23 mouse cellular contexts compared by ENCODE assay signal in the genomic region with DNA sequence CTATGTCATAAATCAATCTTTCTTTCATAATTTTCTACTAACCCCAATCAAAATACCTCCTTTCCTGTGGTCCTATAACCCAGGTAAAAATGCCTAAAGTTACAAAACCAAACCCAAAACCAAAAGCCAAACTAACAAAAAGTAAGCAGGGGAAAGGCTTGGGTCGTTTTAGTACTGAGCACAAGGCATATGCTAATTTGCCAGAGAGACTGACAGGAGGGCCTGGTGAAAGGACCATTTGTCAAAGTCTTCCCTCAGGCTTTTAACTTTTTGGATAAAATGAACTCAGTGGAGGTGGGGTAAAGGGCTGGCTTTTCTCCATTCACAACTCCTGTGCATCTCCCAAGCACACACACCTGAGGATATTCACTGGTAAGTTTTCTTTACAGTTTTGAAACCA.
DNase-seq lines count a peak whose midpoint lies in the region; ATAC-seq and TF ChIP-seq lines count a peak whose summit lies in the region.
"Had no signal": no experiment of that assay in that cellular context is flagged by ENCODE, and none has a peak within 500 bp of the region (broad histone marks: within the 10 kb centered on the region; RNA-seq: fewer than 3 reads in every experiment).

No protein-coding gene starts in this region.

- H3K9ac ChIP-seq in forebrain, embryonic 16.5 days (replicated peaks; ENCODE audit: low read depth, low read length), result no peak overlapping the region
- no peak overlapping the region for H3K9ac ChIP-seq in midbrain, embryonic 13.5 days (replicated peaks)
- H3K9ac ChIP-seq: heart, embryonic 15.5 days; kidney, embryonic 15.5 days; liver, postnatal 0 days; neural tube, embryonic 13.5 days had no signal

- peaks cover 9% of the 10 kb centered on the region for H3K9me3 ChIP-seq in forebrain, embryonic 16.5 days (ENCODE audit: control insufficient read depth, low read length)
- 0 out of 2 replicates have a peak, but pooled peaks cover 6% of the 10 kb centered on the region for H3K9me3 ChIP-seq in midbrain, embryonic 13.5 days
- H3K9me3 ChIP-seq in heart, embryonic 10.5 days, result no peaks in the 10 kb centered on the region
- H3K9me3 ChIP-seq: heart, embryonic 15.5 days; kidney, embryonic 15.5 days had no signal

- WGBS in forebrain, embryonic 16.5 days, result 0% methylated on average over 1 of the region's 1 CpGs
- 0% methylated on average over 1 of the region's 1 CpGs for WGBS in midbrain, embryonic 13.5 days
- 14% methylated on average over 1 of the region's 1 CpGs for WGBS in heart, embryonic 10.5 days

- no peaks in the 10 kb centered on the region for H3K36me3 ChIP-seq in forebrain, embryonic 16.5 days (ENCODE audit: control insufficient read depth, insufficient read depth)
- H3K36me3 ChIP-seq in midbrain, embryonic 13.5 days, result no peaks in the 10 kb centered on the region
- H3K36me3 ChIP-seq in heart, embryonic 10.5 days, result 0 out of 2 replicates have a peak, but pooled peaks cover 3% of the 10 kb centered on the region
- H3K36me3 ChIP-seq: heart, embryonic 15.5 days; kidney, embryonic 15.5 days; neural tube, embryonic 13.5 days had no signal

- no peak for DNase-seq in left cerebral cortex, adult 2 months (ENCODE audit: extremely low spot score in 1 of 2, low spot score in 2 of 2)
- no peak for DNase-seq in left cerebral cortex, postnatal 10 days (ENCODE audit: extremely low spot score in 1 of 2, low spot score in 2 of 2)
- DNase-seq in adrenal gland, postnatal 10 days, result no peak
- DNase-seq in heart, embryonic 10.5 days (ENCODE audit: low spot score), result no peak
- DNase-seq: B cell, adult 2 months; cerebellum, adult 8-10 months; gastrocnemius, postnatal 14 days; heart, adult 2 months; heart, postnatal 4 days; left cerebral cortex, postnatal 4 days; liver; liver, postnatal 0 days; lung, postnatal 10 days; right cerebral cortex, postnatal 14 days; spleen, adult 18-20 months; thymus, adult 2 months had no signal

- no peak for ATAC-seq in forebrain, embryonic 16.5 days
- ATAC-seq in midbrain, embryonic 13.5 days, result no peak
- ATAC-seq: intestine, embryonic 16.5 days; liver, postnatal 0 days had no signal

- H3K27ac ChIP-seq in left cerebral cortex, adult 2 months, result peak overlapping the region; percentile 59; the same call in 1 of the 2 replicates
- peak overlapping the region; percentile 92; the same call in 1 of the 2 replicates for H3K27ac ChIP-seq in cortical plate, adult 2 months (ENCODE audit: insufficient read depth, low read length)
- H3K27ac ChIP-seq in forebrain, embryonic 16.5 days (ENCODE audit: low read length), result peak overlapping the region; percentile 45; the same call in 1 of the 2 replicates
- 0 out of 2 replicates have a peak overlapping the region, but pooled peaks have one; percentile 35 for H3K27ac ChIP-seq in midbrain, embryonic 13.5 days
- H3K27ac ChIP-seq in heart, embryonic 10.5 days, result no peak overlapping the region
- H3K27ac ChIP-seq: heart, adult 2 months; heart, embryonic 15.5 days; kidney, embryonic 15.5 days; neural tube, embryonic 13.5 days had no signal

- intact Hi-C loops in left cerebral cortex, adult 2 months (cut with DNase I), result no loop called here
- intact Hi-C loops in left cerebral cortex, postnatal 10 days (cut with DNase I), result no loop called here

- H3K4me2 ChIP-seq in forebrain, embryonic 16.5 days (ENCODE audit: low read length), result no peak overlapping the region
- no peak overlapping the region for H3K4me2 ChIP-seq in midbrain, embryonic 13.5 days (replicated peaks)
- H3K4me2 ChIP-seq: heart, embryonic 15.5 days; kidney, embryonic 15.5 days; neural tube, embryonic 13.5 days had no signal

- no peak for TF ChIP-seq POLR2A in cortical plate, adult 2 months (IDR thresholded peaks at IDR 0.05; ENCODE audit: extremely low read depth, insufficient read depth, low read length)

- H3K4me1 ChIP-seq in cortical plate, adult 2 months (ENCODE audit: control insufficient read depth, insufficient read depth, low read length), result peaks cover 4% of the 10 kb centered on the region
- peaks cover 11% of the 10 kb centered on the region; the same call in 1 of the 2 replicates for H3K4me1 ChIP-seq in forebrain, embryonic 16.5 days (replicated peaks; ENCODE audit: control insufficient read depth, insufficient read depth, low read length)
- peaks cover 4% of the 10 kb centered on the region for H3K4me1 ChIP-seq in midbrain, embryonic 13.5 days (replicated peaks)
- H3K4me1 ChIP-seq in heart, embryonic 10.5 days, result no peaks in the 10 kb centered on the region
- H3K4me1 ChIP-seq: heart, embryonic 15.5 days; kidney, embryonic 15.5 days had no signal

- no peaks in the 10 kb centered on the region for H3K27me3 ChIP-seq in forebrain, embryonic 16.5 days (replicated peaks; ENCODE audit: control insufficient read depth, insufficient read depth, low read length)
- no peaks in the 10 kb centered on the region for H3K27me3 ChIP-seq in midbrain, embryonic 13.5 days
- H3K27me3 ChIP-seq in heart, embryonic 10.5 days (ENCODE audit: insufficient read depth, poor library complexity, severe bottlenecking), result no peaks in the 10 kb centered on the region
- H3K27me3 ChIP-seq: heart, embryonic 15.5 days; kidney, embryonic 15.5 days; neural tube, embryonic 13.5 days had no signal

- no peak overlapping the region for H3K4me3 ChIP-seq in left cerebral cortex, adult 2 months
- H3K4me3 ChIP-seq in cortical plate, adult 2 months (ENCODE audit: insufficient read depth, low read length), result no peak overlapping the region
- H3K4me3 ChIP-seq in forebrain, embryonic 16.5 days (replicated peaks; ENCODE audit: low read length), result no peak overlapping the region
- no peak overlapping the region for H3K4me3 ChIP-seq in midbrain, embryonic 13.5 days (replicated peaks)
- no peak overlapping the region for H3K4me3 ChIP-seq in heart, embryonic 10.5 days
- H3K4me3 ChIP-seq: heart, adult 2 months; heart, embryonic 15.5 days; kidney, embryonic 15.5 days; neural tube, embryonic 13.5 days had no signal

- TF ChIP-seq CTCF in left cerebral cortex, adult 2 months (IDR thresholded peaks at IDR 0.05), result no peak
- no peak for TF ChIP-seq CTCF in cortical plate, adult 2 months (IDR thresholded peaks at IDR 0.05; ENCODE audit: extremely low read depth, insufficient read depth, low read length)
